Mouse (Mus musculus) lung, postnatal 0 days (tissue): ENCODE measurements around the gene Ccs.

ENCODE experiments used
- CTCF ChIP-seq: IDR thresholded peaks from 2 replicates; pipeline ENCODE4 v1.5.1; 2016; ENCODE audit warnings: antibody characterized with exemption, mild to moderate bottlenecking
- EP300 ChIP-seq: IDR thresholded peaks from 2 replicates; pipeline ENCODE4 v1.6.1; 2016; ENCODE audit warnings: antibody characterized with exemption, mild to moderate bottlenecking, control low read depth

- TF ChIP-seq CTCF (no peak), EP300 (no peak)
Observed at GRCm38 (mm10) chr19:4876241-4876640, 37.1 kb upstream of the Ccs start.
